Mouse (Mus musculus) thymus, adult 18-20 months (tissue): ENCODE measurements around the gene Tmem59l.
"Not testable (repeated sequence)": the region's sequence is repeated elsewhere in the genome, so short reads cannot be mapped to it uniquely, and the experiment has no call there.

Source experiments
- DNase-seq, 2 experiments: peaks; one replicate each; pipeline ENCODE4 v3.0.0; 2022; ENCODE audit warnings: mixed read lengths in 2 of 2

Tmem59l gene

GRCm38 (mm10) chr8:70486941-70487520, at the start of gene Tmem59l:
TSS of gene Tmem59l (minus strand) at chr8:70487358.
- no peak for DNase-seq

- DNase-seq = no peak
These were observed 48.5 kb upstream of the Tmem59l start for GRCm38 (mm10) chr8:70535701-70536100.

- DNase-seq = no peak
These were observed 48.1 kb upstream of the Tmem59l start for GRCm38 (mm10) chr8:70535221-70535620.

GRCm38 (mm10) chr8:70534281-70534680, 47.1 kb upstream of the Tmem59l start:
- DNase-seq = no peak

GRCm38 (mm10) chr8:70530314-70530713, 43.2 kb upstream of the Tmem59l start:
- DNase-seq = no peak

- no peak for DNase-seq
These were observed 42.6 kb upstream of the Tmem59l start for GRCm38 (mm10) chr8:70529741-70530161.

GRCm38 (mm10) chr8:70529299-70529698, 42.1 kb upstream of the Tmem59l start:
- no peak for DNase-seq

- no peak for DNase-seq
These were observed 41.1 kb upstream of the Tmem59l start for GRCm38 (mm10) chr8:70528182-70528797.

- DNase-seq = peak; percentile 95 to 96
These were observed 40.5 kb upstream of the Tmem59l start, which contains the start of the genes Fkbp8 and Kxd1 for GRCm38 (mm10) chr8:70527512-70528181. TSS of gene Fkbp8 (plus strand) at chr8:70527724. TSS of gene Kxd1 (minus strand) at chr8:70527956.

- DNase-seq = no peak
These were observed 40.0 kb upstream of the Tmem59l start for GRCm38 (mm10) chr8:70527111-70527511.

GRCm38 (mm10) chr8:70522592-70523403, 35.6 kb upstream of the Tmem59l start:
- DNase-seq = peak; percentile 92 to 95

GRCm38 (mm10) chr8:70519606-70520005, 32.4 kb upstream of the Tmem59l start:
- no peak for DNase-seq

- no peak for DNase-seq
These were observed 31.9 kb upstream of the Tmem59l start for GRCm38 (mm10) chr8:70519043-70519442.

- DNase-seq = no peak
These were observed 30.9 kb upstream of the Tmem59l start for GRCm38 (mm10) chr8:70517940-70518643.

GRCm38 (mm10) chr8:70513441-70513840, 26.3 kb upstream of the Tmem59l start:
- no peak for DNase-seq

- no peak for DNase-seq
These were observed 25.2 kb upstream of the Tmem59l start for GRCm38 (mm10) chr8:70512253-70512903.

- no peak for DNase-seq
These were observed 24.6 kb upstream of the Tmem59l start for GRCm38 (mm10) chr8:70511770-70512169.

GRCm38 (mm10) chr8:70511174-70511573, 24.0 kb upstream of the Tmem59l start:
- not testable (repeated sequence) for DNase-seq

- peak; percentile 96 to 97 for DNase-seq
These were observed 23.2 kb upstream of the Tmem59l start, which contains the start of gene Uba52 for GRCm38 (mm10) chr8:70510228-70510915. TSS of gene Uba52 (minus strand) at chr8:70510801.

- no peak for DNase-seq
These were observed 22.3 kb upstream of the Tmem59l start for GRCm38 (mm10) chr8:70509281-70509952.

GRCm38 (mm10) chr8:70507027-70507393, 19.9 kb upstream of the Tmem59l start:
- no peak for DNase-seq
